Mouse (Mus musculus) liver, postnatal 0 days (tissue): Measurements from ENCODE around the gene Eif4g2. TPM values are rescaled to one million over a fixed set of nuclear protein-coding genes. Genes with fewer than 3 reads are reported as not detected.
A peak's percentile ranks its signal among the peaks of the same experiment; 100 is the strongest.

Experiments used
- ATAC-seq: fragments of 200-750 bp; cut with Nextera tagmentation; 2 replicates; pipeline ENCODE4 v1.8.0; 2017; ENCODE audit warnings: mild to moderate bottlenecking, moderate library complexity
- DNase-seq: peaks from one replicate; pipeline ENCODE4 v3.0.0-alpha.2; 2016
- H3K27ac ChIP-seq: fragments of 300-500 bp; sonication (generic); 2 replicates; pipeline ENCODE4 v1.5.1; 2014; ENCODE audit warnings: antibody characterized with exemption, moderate library complexity, mild to moderate bottlenecking, low read depth
- H3K27me3 ChIP-seq: fragments of 300-500 bp; sonication (generic); 2 replicates; pipeline ENCODE4 v1.6.1; 2014; ENCODE audit warnings: low read length, control low read depth, mixed read lengths; ENCODE audit not compliant: insufficient read depth
- H3K36me3 ChIP-seq: fragments of 300-500 bp; sonication (generic); replicated peaks from 2 replicates; pipeline ENCODE4 v1.6.1; 2014; ENCODE audit warnings: mild to moderate bottlenecking, control low read depth, low read length, moderate library complexity, mixed read lengths; ENCODE audit not compliant: insufficient read depth
- H3K4me1 ChIP-seq: fragments of 300-500 bp; sonication (generic); 2 replicates; pipeline ENCODE4 v1.6.1; 2014; ENCODE audit warnings: antibody characterized with exemption, mild to moderate bottlenecking, control low read depth; ENCODE audit not compliant: insufficient read depth
- H3K4me2 ChIP-seq: fragments of 300-500 bp; sonication (generic); 2 replicates; pipeline ENCODE4 v1.6.1; 2014; ENCODE audit warnings: low read depth, mild to moderate bottlenecking, low read length, moderate library complexity, mixed read lengths
- H3K4me3 ChIP-seq: fragments of 300-500 bp; sonication (generic); 2 replicates; pipeline ENCODE4 v1.5.1; 2014; ENCODE audit warnings: low read depth, low read length
- H3K9ac ChIP-seq: fragments of 300-500 bp; sonication (generic); replicated peaks from 2 replicates; pipeline ENCODE4 v1.6.1; 2014; ENCODE audit warnings: mild to moderate bottlenecking, moderate library complexity
- H3K9me3 ChIP-seq: fragments of 300-500 bp; sonication (generic); 2 replicates; pipeline ENCODE4 v1.6.1; 2016; ENCODE audit warnings: mild to moderate bottlenecking, control low read depth, low read length, mixed read lengths
- CTCF ChIP-seq: sonication (generic); IDR thresholded peaks from 2 replicates; pipeline ENCODE4 v1.5.1; 2016; ENCODE audit warnings: antibody characterized with exemption, low read depth
- EP300 ChIP-seq: IDR thresholded peaks from 2 replicates; pipeline ENCODE4 v1.6.1; 2016; ENCODE audit warnings: antibody characterized with exemption, low read depth, mild to moderate bottlenecking
- WGBS: fragments of 180-500 bp; shearing (Covaris S2); extraction: QIAGEN DNeasy Blood & Tissue Kit; methylation state at CpG from one replicate; pipeline ENCODE4 v1.1.7; 2014; ENCODE audit not compliant: insufficient replicate concordance; 5-methylcytosine and 5-hydroxymethylcytosine counted together
- polyA plus RNA-seq: library from polyadenylated mRNA; unstranded; fragments of >200 nt; fragmentation: Nextera tagmentation; extraction: Ambion mirVana; gene quantifications from 2 replicates; pipeline ENCODE4 v1.2.1, GENCODE M21; 2015

Gene Eif4g2
- polyA plus RNA-seq, 1 experiment from 2014 or later, result 200 TPM

DNA sequence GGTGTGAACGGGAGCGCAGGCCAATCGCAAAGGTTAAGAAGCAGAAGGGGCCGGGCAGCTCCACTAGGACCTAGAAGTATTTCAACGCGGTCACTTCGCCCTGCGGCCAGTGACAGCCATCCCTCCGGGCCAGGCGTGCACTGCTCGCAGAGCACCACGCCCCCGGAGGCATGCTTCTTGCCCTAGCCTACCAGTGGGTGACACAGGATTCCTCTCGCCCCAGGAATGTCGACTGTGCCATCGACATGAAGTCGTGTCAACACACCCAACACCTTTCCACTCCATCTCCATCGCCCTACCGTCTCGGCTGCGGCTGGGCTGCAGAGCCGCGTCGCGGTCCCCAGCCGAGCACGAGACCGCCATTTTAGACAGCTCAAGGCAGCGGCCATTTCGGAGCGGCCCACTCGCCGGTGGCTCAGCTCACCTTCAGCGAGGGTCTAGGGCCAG is 39.3 kb upstream of the Eif4g2 start:
- under 1% methylated on average over 34 of the region's 34 CpGs for WGBS
- no peaks in the 10 kb centered on the region for H3K9me3 ChIP-seq
- peak; percentile 81 for ATAC-seq
- peak; percentile 82 for DNase-seq
- TF ChIP-seq CTCF, result no peak
- TF ChIP-seq EP300, result no peak
- peak overlapping the region; percentile 77 for H3K9ac ChIP-seq
- peak overlapping the region; percentile 76 for H3K4me3 ChIP-seq
- H3K27me3 ChIP-seq, result no peaks in the 10 kb centered on the region
- H3K4me2 ChIP-seq, result peak overlapping the region; percentile 89
- H3K4me1 ChIP-seq, result peaks cover 19% of the 10 kb centered on the region
- peak overlapping the region; percentile 91 for H3K27ac ChIP-seq
- H3K36me3 ChIP-seq, result 0 out of 2 replicates have a peak, but pooled peaks cover 3% of the 10 kb centered on the region

DNA sequence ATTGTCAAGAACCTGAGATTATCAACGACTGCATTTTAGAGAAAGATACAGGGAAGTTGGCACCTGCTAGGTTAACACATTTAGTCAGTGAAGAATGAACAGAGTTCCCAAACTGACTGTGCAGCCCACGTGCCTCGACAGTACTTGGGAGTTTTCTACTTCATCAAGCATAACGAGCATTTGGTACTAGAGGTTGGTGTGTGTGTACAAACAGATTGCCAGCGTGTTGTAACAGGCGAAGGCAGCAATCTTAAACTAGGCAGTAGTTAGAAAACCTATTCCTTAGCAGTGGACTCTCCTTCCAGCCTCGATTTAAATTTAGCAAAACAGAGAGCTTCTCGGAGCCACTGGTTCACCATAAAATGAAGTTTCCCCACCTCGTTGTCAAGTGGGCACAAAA is 38.7 kb upstream of the Eif4g2 start:
- ATAC-seq, result no peak
- 44% methylated on average over 9 of the region's 9 CpGs for WGBS

DNA sequence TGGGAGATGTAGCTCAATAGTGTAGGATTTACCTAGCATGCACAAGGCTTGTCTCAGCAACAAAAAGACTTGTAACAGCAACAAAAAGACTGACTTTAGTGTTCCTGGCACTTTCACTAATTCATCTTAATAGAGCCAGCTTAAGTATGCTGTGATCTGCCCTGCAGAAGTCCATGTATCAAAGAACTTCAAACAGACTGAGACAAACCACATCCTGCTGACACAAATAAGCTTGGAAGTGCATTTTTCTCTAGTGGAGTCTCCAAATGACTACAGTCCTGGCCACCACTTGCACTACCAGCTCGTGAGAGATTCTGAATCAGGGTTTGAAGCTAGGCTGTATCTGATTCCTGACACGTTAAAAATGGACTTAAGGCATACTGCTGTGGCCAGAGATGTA is 26.7 kb upstream of the Eif4g2 start:
- TF ChIP-seq EP300 (no peak), CTCF (no peak)
- Histone ChIP-seq H3K4me1 (no peaks in the 10 kb centered on the region), H3K4me2 (no peak overlapping the region), H3K9ac (no peak overlapping the region), H3K27me3 (no peaks in the 10 kb centered on the region), H3K4me3 (no peak overlapping the region), H3K9me3 (no peaks in the 10 kb centered on the region), H3K27ac (no peak overlapping the region), H3K36me3 (0 out of 2 replicates have a peak, but pooled peaks cover 7% of the 10 kb centered on the region)
- DNase-seq (no peak), ATAC-seq (no peak)
- 48% methylated on average over 2 of the region's 2 CpGs for WGBS

More for the DNA sequence above, 38.7 kb upstream of the Eif4g2 start:
- Histone ChIP-seq H3K4me2 (peak overlapping the region; percentile 89), H3K4me1 (peaks cover 19% of the 10 kb centered on the region), H3K9ac (peak overlapping the region; percentile 77), H3K27me3 (no peaks in the 10 kb centered on the region), H3K9me3 (no peaks in the 10 kb centered on the region), H3K4me3 (peak overlapping the region; percentile 76), H3K27ac (peak overlapping the region; percentile 91), H3K36me3 (0 out of 2 replicates have a peak, but pooled peaks cover 3% of the 10 kb centered on the region)
- no peak for DNase-seq
- no peak for TF ChIP-seq EP300
- no peak for TF ChIP-seq CTCF

DNA sequence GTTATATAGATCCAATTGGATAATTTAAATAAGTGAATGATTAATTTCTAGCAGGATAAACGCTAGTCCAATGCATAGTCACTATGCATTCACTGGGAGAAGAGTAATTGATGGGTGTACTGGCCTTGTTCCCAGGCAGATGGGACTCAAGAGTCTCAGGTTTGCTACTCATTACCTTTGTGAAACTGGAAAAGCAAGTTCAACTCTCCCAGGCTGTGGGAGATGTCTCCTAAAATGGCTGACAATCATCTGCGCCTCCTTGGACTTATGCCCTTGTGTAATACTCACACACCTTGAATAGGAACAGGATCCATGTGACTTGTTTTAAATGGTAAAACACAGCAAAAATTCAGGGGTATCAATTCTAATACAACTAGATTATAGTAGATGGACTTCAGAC is 26.3 kb upstream of the Eif4g2 start:
- no peak overlapping the region for H3K4me3 ChIP-seq
- no peak for DNase-seq
- WGBS, result 87% methylated on average over 2 of the region's 2 CpGs
- no peaks in the 10 kb centered on the region for H3K27me3 ChIP-seq
- no peak for TF ChIP-seq CTCF
- no peak for TF ChIP-seq EP300
- no peak overlapping the region for H3K4me2 ChIP-seq
- H3K36me3 ChIP-seq, result 0 out of 2 replicates have a peak, but pooled peaks cover 4% of the 10 kb centered on the region
- ATAC-seq, result no peak
- H3K27ac ChIP-seq, result no peak overlapping the region
- no peak overlapping the region for H3K9ac ChIP-seq
- H3K4me1 ChIP-seq, result no peaks in the 10 kb centered on the region
- no peaks in the 10 kb centered on the region for H3K9me3 ChIP-seq

DNA sequence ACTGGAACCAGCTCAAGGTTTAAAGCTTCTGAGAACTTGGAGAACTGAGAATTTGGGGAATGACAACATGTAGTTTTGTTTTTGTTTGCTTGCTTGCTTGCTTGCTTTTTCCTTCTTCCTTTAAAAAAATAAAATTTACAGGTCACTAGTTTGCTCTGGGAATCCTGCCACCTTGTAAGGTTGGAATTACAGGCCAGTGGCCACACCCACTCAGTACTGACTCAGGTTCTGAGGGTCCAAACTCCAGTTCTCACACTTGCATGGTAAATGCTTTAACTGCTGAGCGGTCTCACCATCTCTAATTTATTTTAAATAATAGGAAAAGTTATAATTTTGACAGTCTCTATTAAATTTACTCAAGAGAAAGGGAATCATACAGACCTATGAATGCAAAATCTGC is 15.4 kb upstream of the Eif4g2 start:
- DNase-seq (no peak), ATAC-seq (no peak)
- Histone ChIP-seq H3K27ac (no peak overlapping the region), H3K27me3 (no peaks in the 10 kb centered on the region), H3K4me3 (no peak overlapping the region), H3K4me1 (no peaks in the 10 kb centered on the region), H3K36me3 (no peaks in the 10 kb centered on the region), H3K9me3 (no peaks in the 10 kb centered on the region), H3K9ac (no peak overlapping the region), H3K4me2 (no peak overlapping the region)
- 88% methylated on average over 1 of the region's 1 CpGs for WGBS
- TF ChIP-seq CTCF (no peak), EP300 (no peak)

DNA sequence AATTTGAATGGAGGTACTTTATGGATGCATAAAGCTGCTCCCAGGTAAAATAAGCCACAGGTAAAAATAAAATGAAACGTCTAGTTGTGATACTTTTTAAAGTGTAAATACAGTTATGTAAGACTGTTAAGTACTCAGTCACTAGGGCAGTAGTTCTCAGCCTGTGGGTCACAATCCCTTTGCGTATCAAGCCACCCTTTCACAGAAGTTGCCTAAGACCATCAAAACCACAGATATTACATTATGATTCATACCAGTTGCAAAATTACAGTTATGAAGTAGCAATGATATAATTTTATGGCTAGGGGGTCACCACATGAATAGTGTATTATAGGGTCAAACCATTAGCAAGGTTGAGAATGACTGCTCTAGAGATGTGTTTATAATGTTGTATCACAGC is 12.3 kb upstream of the Eif4g2 start:
- Histone ChIP-seq H3K4me3 (no peak overlapping the region), H3K4me2 (no peak overlapping the region), H3K27ac (no peak overlapping the region), H3K9ac (no peak overlapping the region), H3K27me3 (no peaks in the 10 kb centered on the region), H3K4me1 (no peaks in the 10 kb centered on the region), H3K36me3 (no peaks in the 10 kb centered on the region), H3K9me3 (no peaks in the 10 kb centered on the region)
- ATAC-seq, result no peak
- TF ChIP-seq EP300 (no peak), CTCF (no peak)
- 58% methylated on average over 2 of the region's 2 CpGs for WGBS
- DNase-seq, result no peak

DNA sequence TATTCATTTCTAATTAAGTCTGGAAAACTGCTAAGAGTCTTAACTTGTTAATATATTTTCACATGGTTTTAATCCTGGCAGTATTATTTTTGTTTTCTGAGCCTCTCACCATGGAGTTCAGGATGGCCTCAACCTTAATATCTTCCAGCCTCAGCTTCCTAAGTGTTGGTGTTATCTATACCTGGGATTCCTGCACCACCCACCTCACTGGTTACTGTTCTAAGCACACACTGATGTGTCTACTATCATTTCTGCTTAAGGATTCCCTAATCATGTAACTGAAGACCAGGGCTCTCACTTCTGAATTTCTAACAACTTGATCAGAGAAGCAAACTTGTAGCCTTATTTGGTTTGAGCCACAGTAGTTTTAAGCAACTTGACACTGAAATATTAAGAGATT is 2.3 kb upstream of the Eif4g2 start:
- Histone ChIP-seq H3K4me3 (no peak overlapping the region), H3K27me3 (no peaks in the 10 kb centered on the region), H3K9ac (no peak overlapping the region), H3K27ac (no peak overlapping the region), H3K4me1 (peaks cover 16% of the 10 kb centered on the region), H3K9me3 (no peaks in the 10 kb centered on the region), H3K36me3 (peaks cover 11% of the 10 kb centered on the region), H3K4me2 (peak overlapping the region; percentile 42)
- DNase-seq (no peak), ATAC-seq (no peak)
- no peak for TF ChIP-seq CTCF
- peak; percentile 14; the same call in 1 of the 2 replicates for TF ChIP-seq EP300
